Mouse (Mus musculus) midbrain, embryonic 12.5 days (tissue): ENCODE measurements around the gene Pcnx4. TPM values are rescaled to one million over a fixed set of nuclear protein-coding genes. Genes with fewer than 3 reads are reported as not detected.

Experiments used
- ATAC-seq: fragments of 200-750 bp; cut with Nextera tagmentation; 2 replicates; pipeline ENCODE4 v1.8.0; 2017; ENCODE audit warnings: low read depth, moderate TSS enrichment, moderate library complexity; ENCODE audit not compliant: low FRiP score
- H3K27ac ChIP-seq: fragments of 300-500 bp; sonication (generic); replicated peaks from 2 replicates; pipeline ENCODE4 v1.5.1; 2016; ENCODE audit warnings: mild to moderate bottlenecking
- H3K27me3 ChIP-seq: fragments of 300-500 bp; sonication (generic); 2 replicates; pipeline ENCODE4 v1.6.1; 2016; ENCODE audit warnings: mild to moderate bottlenecking
- H3K36me3 ChIP-seq: fragments of 300-500 bp; sonication (generic); 2 replicates; pipeline ENCODE4 v1.6.1; 2016
- H3K4me1 ChIP-seq: fragments of 300-500 bp; sonication (generic); 2 replicates; pipeline ENCODE4 v1.6.1; 2016
- H3K4me2 ChIP-seq: fragments of 300-500 bp; sonication (generic); replicated peaks from 2 replicates; pipeline ENCODE4 v1.6.1; 2016; ENCODE audit warnings: mild to moderate bottlenecking, moderate library complexity
- H3K4me3 ChIP-seq: fragments of 300-500 bp; sonication (generic); 2 replicates; pipeline ENCODE4 v1.5.1; 2016; ENCODE audit warnings: mild to moderate bottlenecking
- H3K9ac ChIP-seq: fragments of 300-500 bp; sonication (generic); replicated peaks from 2 replicates; pipeline ENCODE4 v1.6.1; 2016; ENCODE audit warnings: mild to moderate bottlenecking, moderate library complexity
- H3K9me3 ChIP-seq: fragments of 300-500 bp; sonication (generic); 2 replicates; pipeline ENCODE4 v1.6.1; 2016; ENCODE audit warnings: mild to moderate bottlenecking
- WGBS: fragments of 180-500 bp; shearing (Covaris S2); methylation state at CpG from one replicate; pipeline ENCODE4 v1.1.7; 2016; 5-methylcytosine and 5-hydroxymethylcytosine counted together
- polyA plus RNA-seq: library from polyadenylated mRNA; unstranded; fragments of >200 nt; fragmentation: Nextera tagmentation; extraction: Ambion mirVana; gene quantifications from 2 replicates; pipeline ENCODE4 v1.2.1, GENCODE M21; 2016

The Pcnx4 gene
- 17.6 and 18.6 TPM in 2 replicates for polyA plus RNA-seq

- Histone ChIP-seq H3K4me2 (peak within 1 kb of the TSS; percentile 65), H3K9ac (peak within 1 kb of the TSS; percentile 61), H3K27me3 (no peaks in the 10 kb centered on the region), H3K9me3 (no peaks in the 10 kb centered on the region), H3K36me3 (no peaks in the 10 kb centered on the region), H3K27ac (peak within 1 kb of the TSS; percentile 54), H3K4me1 (peaks cover 8% of the 10 kb centered on the region; the same call in 1 of the 2 replicates), H3K4me3 (peak within 1 kb of the TSS; percentile 64)
- peak; percentile 100 for ATAC-seq
- under 1% methylated on average over 45 of the region's 45 CpGs for WGBS
Measured at GRCm38 (mm10) chr12:72536021-72536597, at the start of gene Pcnx4. TSS of gene Pcnx4 (plus strand) at chr12:72536383.

- Histone ChIP-seq H3K9me3 (no peaks in the 10 kb centered on the region), H3K4me2 (no peak overlapping the region), H3K4me3 (no peak overlapping the region), H3K27me3 (no peaks in the 10 kb centered on the region), H3K9ac (no peak overlapping the region), H3K36me3 (no peaks in the 10 kb centered on the region), H3K4me1 (peaks cover 4% of the 10 kb centered on the region; the same call in 1 of the 2 replicates), H3K27ac (no peak overlapping the region)
- 94% methylated on average over 3 of the region's 3 CpGs for WGBS
- no peak for ATAC-seq
Measured at GRCm38 (mm10) chr12:72487498-72487897, 48.7 kb upstream of the Pcnx4 start.

- Histone ChIP-seq H3K4me1 (no peaks in the 10 kb centered on the region; the same call in 1 of the 2 replicates), H3K4me2 (no peak overlapping the region), H3K27me3 (no peaks in the 10 kb centered on the region), H3K27ac (no peak overlapping the region), H3K9ac (no peak overlapping the region), H3K9me3 (no peaks in the 10 kb centered on the region), H3K4me3 (no peak overlapping the region), H3K36me3 (no peaks in the 10 kb centered on the region)
- 93% methylated on average over 3 of the region's 3 CpGs for WGBS
- no peak for ATAC-seq
Measured at GRCm38 (mm10) chr12:72489995-72490394, 46.2 kb upstream of the Pcnx4 start.

DNA sequence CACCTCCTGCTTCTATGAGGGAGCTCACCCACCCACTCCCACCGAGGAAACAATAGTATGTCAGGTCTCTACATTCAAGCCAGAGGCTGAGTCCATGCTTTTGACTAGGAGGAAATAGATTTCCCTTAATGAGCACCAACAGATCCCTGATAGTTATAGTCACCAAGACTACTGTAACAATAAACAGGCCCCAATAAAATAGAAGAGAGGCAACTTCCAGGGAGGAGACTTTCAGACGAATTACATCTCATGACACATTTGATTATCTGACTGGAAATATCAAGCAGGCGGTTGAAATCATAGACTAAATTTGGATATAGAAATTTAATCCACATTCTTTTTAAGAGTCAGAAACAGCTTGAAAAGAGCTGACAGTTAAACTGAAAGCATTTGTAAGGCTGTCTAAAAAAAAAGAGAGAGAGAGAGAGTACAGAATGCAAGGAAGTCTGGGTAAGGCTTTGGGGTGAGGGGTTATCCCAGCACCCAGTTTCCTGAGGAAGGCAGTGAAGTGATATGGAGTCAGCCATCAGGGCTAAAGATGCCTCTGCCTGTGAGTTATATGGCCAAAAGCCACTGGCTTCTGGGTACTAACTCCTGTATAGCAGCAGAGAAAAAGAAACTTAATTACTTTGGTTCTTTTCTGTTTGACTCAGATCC, 45.0 kb upstream of the Pcnx4 start:
- Histone ChIP-seq H3K36me3 (no peaks in the 10 kb centered on the region), H3K9me3 (no peaks in the 10 kb centered on the region)
- WGBS: 87% methylated on average over 3 of the region's 3 CpGs

GRCm38 (mm10) chr12:72496866-72497600, 39.1 kb upstream of the Pcnx4 start:
- Histone ChIP-seq H3K36me3 (no peaks in the 10 kb centered on the region), H3K9ac (no peak overlapping the region), H3K4me1 (peaks cover 5% of the 10 kb centered on the region; the same call in 1 of the 2 replicates), H3K4me3 (no peak overlapping the region), H3K9me3 (no peaks in the 10 kb centered on the region), H3K4me2 (no peak overlapping the region), H3K27me3 (no peaks in the 10 kb centered on the region), H3K27ac (no peak overlapping the region)
- 56% methylated on average over 12 of the region's 12 CpGs for WGBS
- no peak for ATAC-seq

More for the DNA sequence above, 45.0 kb upstream of the Pcnx4 start:
- Histone ChIP-seq H3K27ac (no peak overlapping the region), H3K4me3 (no peak overlapping the region), H3K4me2 (no peak overlapping the region), H3K9ac (no peak overlapping the region), H3K27me3 (no peaks in the 10 kb centered on the region), H3K4me1 (no peaks in the 10 kb centered on the region)
- ATAC-seq: no peak

GRCm38 (mm10) chr12:72509606-72510005, 26.6 kb upstream of the Pcnx4 start:
- Histone ChIP-seq H3K9me3 (no peaks in the 10 kb centered on the region), H3K27me3 (no peaks in the 10 kb centered on the region), H3K27ac (no peak overlapping the region), H3K36me3 (no peaks in the 10 kb centered on the region), H3K4me3 (no peak overlapping the region), H3K9ac (no peak overlapping the region), H3K4me1 (no peaks in the 10 kb centered on the region), H3K4me2 (no peak overlapping the region)
- WGBS: 75% methylated on average over 7 of the region's 7 CpGs
- ATAC-seq: no peak

DNA sequence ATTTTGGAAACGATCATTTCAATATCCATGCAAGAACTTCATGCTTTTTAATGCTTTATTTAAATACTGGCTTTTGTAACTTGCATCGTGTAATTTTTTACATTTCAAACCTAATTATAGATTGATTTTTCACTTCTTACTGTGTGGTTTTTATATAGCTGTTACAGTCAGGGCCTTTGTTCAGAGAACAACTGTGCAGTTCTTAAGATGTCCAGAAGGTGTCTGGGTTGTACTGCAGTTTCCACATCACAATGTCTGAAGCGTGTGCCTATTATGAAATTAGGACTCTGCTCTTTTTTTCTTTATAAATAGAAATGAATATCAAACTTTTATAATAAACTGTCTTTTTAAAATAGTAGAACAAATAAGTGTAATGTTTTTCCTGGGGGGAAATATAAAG, 20.7 kb upstream of the Pcnx4 start:
- Histone ChIP-seq H3K36me3 (no peaks in the 10 kb centered on the region), H3K4me3 (no peak overlapping the region), H3K27ac (no peak overlapping the region), H3K9me3 (no peaks in the 10 kb centered on the region), H3K4me2 (no peak overlapping the region), H3K9ac (no peak overlapping the region), H3K27me3 (no peaks in the 10 kb centered on the region), H3K4me1 (peaks cover 12% of the 10 kb centered on the region; the same call in 1 of the 2 replicates)
- 70% methylated on average over 3 of the region's 3 CpGs for WGBS
- ATAC-seq: no peak

DNA sequence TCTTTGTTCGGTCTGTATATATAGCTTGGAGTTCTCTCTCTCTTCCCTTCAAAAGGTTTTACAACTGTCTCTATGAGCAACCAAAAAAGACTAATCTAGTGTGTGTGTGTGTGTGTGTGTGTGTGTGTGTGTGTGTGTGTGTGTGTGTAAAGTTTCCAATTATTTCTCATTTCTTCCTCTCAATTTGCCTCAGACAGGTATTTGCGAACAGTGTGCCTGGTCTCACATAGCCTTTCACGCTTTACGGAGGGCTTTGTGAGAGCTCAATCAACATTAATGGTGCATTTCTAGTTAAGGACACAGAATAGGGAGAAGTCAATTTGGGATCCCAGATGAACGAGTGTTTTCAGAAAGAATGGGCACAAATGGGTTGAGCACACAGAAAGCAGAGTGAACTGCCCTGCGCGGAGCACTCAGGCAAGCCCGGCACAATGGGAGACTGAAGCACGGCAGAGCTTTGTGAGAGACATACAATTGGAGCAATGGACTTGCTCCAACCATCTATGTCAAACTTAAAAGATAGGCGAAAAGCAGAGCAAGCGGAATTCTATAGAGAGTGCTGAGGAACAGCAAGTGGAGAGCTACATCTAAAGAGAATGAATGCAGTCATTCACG, 18.0 kb upstream of the Pcnx4 start:
- no peaks in the 10 kb centered on the region for H3K9me3 ChIP-seq
- 46% methylated on average over 12 of the region's 12 CpGs for WGBS
- no peaks in the 10 kb centered on the region for H3K36me3 ChIP-seq
- peak overlapping the region; percentile 23 for H3K4me2 ChIP-seq
- H3K4me3 ChIP-seq: no peak overlapping the region
- no peak overlapping the region for H3K9ac ChIP-seq
- H3K27ac ChIP-seq: no peak overlapping the region
- H3K27me3 ChIP-seq: no peaks in the 10 kb centered on the region
- ATAC-seq: no peak
- peaks cover 12% of the 10 kb centered on the region; the same call in 1 of the 2 replicates for H3K4me1 ChIP-seq

DNA sequence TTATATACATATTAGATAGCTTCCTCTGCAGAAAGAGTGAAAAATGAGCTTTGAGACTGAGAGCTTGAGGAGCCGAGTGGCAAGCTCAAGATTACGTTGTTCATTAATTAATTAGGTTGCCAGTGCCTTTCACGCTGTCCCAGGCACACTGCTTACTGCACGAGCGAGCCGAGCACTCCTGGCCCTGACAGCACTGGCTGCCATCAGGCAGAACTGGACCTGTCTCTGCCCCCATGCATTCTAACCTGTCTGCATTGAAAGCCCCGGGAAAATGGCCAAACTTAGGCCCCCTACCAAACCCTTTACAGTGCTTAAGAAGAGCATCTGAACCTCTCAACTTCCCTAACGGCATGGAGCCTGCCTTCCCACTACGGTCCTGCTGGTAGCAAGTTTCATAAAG, 16.8 kb upstream of the Pcnx4 start:
- Histone ChIP-seq H3K4me1 (peaks cover 12% of the 10 kb centered on the region; the same call in 1 of the 2 replicates), H3K27ac (no peak overlapping the region), H3K9me3 (no peaks in the 10 kb centered on the region), H3K36me3 (no peaks in the 10 kb centered on the region), H3K9ac (no peak overlapping the region), H3K4me3 (no peak overlapping the region), H3K27me3 (no peaks in the 10 kb centered on the region), H3K4me2 (no peak overlapping the region)
- whole genome bisulfite sequencing: 61% methylated on average over 9 of the region's 9 CpGs
- ATAC-seq: no peak

DNA sequence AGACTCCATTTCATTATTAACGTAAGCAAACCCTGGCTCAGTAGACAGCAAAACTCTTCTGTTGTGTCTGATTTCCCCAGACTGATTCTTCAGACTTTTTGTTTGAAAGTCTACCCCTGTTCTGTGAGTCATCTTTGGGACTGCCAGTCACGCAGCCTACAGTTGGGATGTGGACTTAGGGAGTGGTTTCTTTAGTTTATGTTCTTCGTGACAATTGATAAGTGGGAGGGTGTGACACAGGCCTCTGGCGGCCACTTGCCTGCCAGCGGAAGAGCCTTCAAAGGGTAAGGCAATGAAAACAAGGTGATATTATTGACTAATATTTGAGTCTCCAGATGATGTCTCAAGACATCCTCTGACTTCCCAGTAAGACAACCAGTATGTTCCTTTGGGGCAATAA, 16.3 kb upstream of the Pcnx4 start:
- Histone ChIP-seq H3K36me3 (no peaks in the 10 kb centered on the region), H3K4me2 (no peak overlapping the region), H3K27ac (no peak overlapping the region), H3K9ac (no peak overlapping the region), H3K9me3 (no peaks in the 10 kb centered on the region), H3K27me3 (no peaks in the 10 kb centered on the region), H3K4me1 (peaks cover 12% of the 10 kb centered on the region; the same call in 1 of the 2 replicates), H3K4me3 (no peak overlapping the region)
- 90% methylated on average over 5 of the region's 5 CpGs for WGBS
- ATAC-seq: no peak

DNA sequence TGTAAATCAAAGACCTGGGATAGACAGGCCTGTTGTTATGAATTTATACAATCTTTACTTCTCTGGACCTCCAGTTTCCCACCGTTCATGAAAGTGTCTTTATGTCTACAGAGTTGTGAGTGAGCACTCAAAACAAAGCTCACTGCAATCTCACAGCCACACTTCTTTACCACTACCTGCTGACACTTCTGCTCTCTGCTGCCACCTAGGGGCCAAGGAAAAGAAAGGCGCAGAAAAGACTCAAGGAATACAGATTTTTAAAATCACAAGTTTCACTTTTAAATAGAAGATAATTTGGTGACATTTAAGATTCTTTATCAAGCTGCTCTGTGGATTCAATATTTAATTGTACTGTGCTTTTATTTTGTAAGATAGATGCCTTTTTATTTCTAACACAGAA, 15.5 kb upstream of the Pcnx4 start:
- Histone ChIP-seq H3K4me3 (no peak overlapping the region), H3K36me3 (no peaks in the 10 kb centered on the region), H3K9ac (no peak overlapping the region), H3K27me3 (no peaks in the 10 kb centered on the region), H3K9me3 (no peaks in the 10 kb centered on the region), H3K27ac (no peak overlapping the region), H3K4me2 (no peak overlapping the region), H3K4me1 (peaks cover 12% of the 10 kb centered on the region; the same call in 1 of the 2 replicates)
- WGBS: 3% methylated on average over 2 of the region's 2 CpGs
- ATAC-seq: no peak

GRCm38 (mm10) chr12:72525588-72525987, 10.6 kb upstream of the Pcnx4 start:
- H3K27me3 ChIP-seq: no peaks in the 10 kb centered on the region
- no peak for ATAC-seq
- no peak overlapping the region for H3K9ac ChIP-seq
- H3K27ac ChIP-seq: no peak overlapping the region
- H3K4me1 ChIP-seq: no peaks in the 10 kb centered on the region
- no peak overlapping the region for H3K4me2 ChIP-seq
- no peak overlapping the region for H3K4me3 ChIP-seq
- H3K36me3 ChIP-seq: no peaks in the 10 kb centered on the region
- WGBS: 88% methylated on average over 4 of the region's 4 CpGs
- H3K9me3 ChIP-seq: no peaks in the 10 kb centered on the region
